ENCODE assay signal across 20 mouse cellular contexts in the genomic region with DNA sequence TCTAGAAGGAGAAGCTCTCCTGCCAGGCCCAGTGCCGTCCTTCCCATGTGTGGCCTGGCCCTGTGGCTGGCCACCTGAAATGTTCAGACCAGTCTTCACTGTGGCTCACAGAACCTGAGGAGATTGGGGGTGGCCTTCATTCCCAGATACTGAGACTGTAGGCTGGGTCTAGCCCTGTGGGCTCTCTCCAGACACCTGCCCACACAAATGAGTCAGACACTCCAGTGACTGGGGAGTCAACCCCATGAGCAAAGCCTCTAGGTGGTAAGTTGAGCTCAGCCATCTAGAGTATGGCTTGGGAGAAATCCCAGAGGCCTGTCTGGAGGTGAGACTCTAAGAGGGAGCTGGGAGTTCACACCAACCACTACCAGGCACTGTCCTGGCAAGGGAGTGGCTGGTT. TPM values are rescaled to one million over a fixed set of nuclear protein-coding genes. Genes with fewer than 3 reads are reported as not detected.
DNase-seq lines count a peak whose midpoint lies in the region; TF ChIP-seq lines count a peak whose summit lies in the region.
"Had no signal": no experiment of that assay in that cellular context is flagged by ENCODE, and none has a peak within 500 bp of the region (broad histone marks: within the 10 kb centered on the region; RNA-seq: fewer than 3 reads in every experiment).

No protein-coding gene starts in this region.

- intact Hi-C loops in left cerebral cortex, adult 2 months (cut with DNase I), result no loop called here
- intact Hi-C loops in left cerebral cortex, postnatal 14 days (cut with DNase I), result loop anchor here (5.0 kb wide), 1 partner anchor 85 kb away; no protein-coding TSS in a partner anchor

- 0 out of 2 replicates have a peak overlapping the region, but pooled peaks have one; percentile 3 for H3K27ac ChIP-seq in heart, embryonic 10.5 days
- peak overlapping the region; percentile 80 for H3K27ac ChIP-seq in left cerebral cortex, adult 2 months
- H3K27ac ChIP-seq: embryonic facial prominence, embryonic 13.5 days; embryonic facial prominence, embryonic 15.5 days; forebrain, embryonic 10.5 days; forebrain, embryonic 12.5 days had no signal

- H3K27me3 ChIP-seq in heart, embryonic 10.5 days (ENCODE audit: insufficient read depth, poor library complexity, severe bottlenecking), result no peaks in the 10 kb centered on the region
- H3K27me3 ChIP-seq: embryonic facial prominence, embryonic 13.5 days; embryonic facial prominence, embryonic 15.5 days; forebrain, embryonic 12.5 days had no signal

- no peaks in the 10 kb centered on the region for H3K36me3 ChIP-seq in heart, embryonic 10.5 days
- H3K36me3 ChIP-seq: embryonic facial prominence, embryonic 13.5 days; embryonic facial prominence, embryonic 15.5 days; forebrain, embryonic 10.5 days; forebrain, embryonic 12.5 days had no signal

- no peaks in the 10 kb centered on the region for H3K9me3 ChIP-seq in heart, embryonic 10.5 days
- H3K9me3 ChIP-seq: embryonic facial prominence, embryonic 13.5 days; embryonic facial prominence, embryonic 15.5 days; forebrain, embryonic 10.5 days; forebrain, embryonic 12.5 days had no signal

- peaks cover 36% of the 10 kb centered on the region for H3K4me1 ChIP-seq in heart, embryonic 10.5 days

- H3K4me3 ChIP-seq in heart, embryonic 10.5 days, result no peak overlapping the region
- no peak overlapping the region for H3K4me3 ChIP-seq in left cerebral cortex, adult 2 months
- H3K4me3 ChIP-seq: embryonic facial prominence, embryonic 13.5 days; embryonic facial prominence, embryonic 15.5 days; erythroblast, embryonic 14.5 days; forebrain, embryonic 10.5 days; forebrain, embryonic 12.5 days had no signal

- no peak for TF ChIP-seq CTCF in left cerebral cortex, adult 2 months (IDR thresholded peaks at IDR 0.05)

- DNase-seq in heart, embryonic 10.5 days (ENCODE audit: low spot score), result no peak
- no peak for DNase-seq in heart, adult 11 months
- DNase-seq in left cerebral cortex, adult 2 months (ENCODE audit: extremely low spot score in 1 of 2, low spot score in 2 of 2), result no peak
- no peak for DNase-seq in left cerebral cortex, postnatal 14 days (ENCODE audit: low spot score in 2 of 2)
- DNase-seq in brain, adult 2 months (ENCODE audit: low read depth, low spot score), result peak; percentile 81
- DNase-seq in embryo, embryonic 10 days (ENCODE audit: low spot score), result no peak
- DNase-seq: adrenal gland, adult 2 months; adrenal gland, postnatal 10 days; adrenal gland, postnatal 25 days; cerebellum, adult 2 months; cerebellum, adult 9-10 months; cerebellum, postnatal 25 days; embryo, embryonic 11 days had no signal

- 80% methylated on average over 1 of the region's 1 CpGs for WGBS in heart, embryonic 10.5 days

RNA-seq across cellular contexts. Expression of a gene that starts 53.6 kb away (rescaled TPM):
- polyA plus RNA-seq in heart, embryonic 10.5 days (2016; fragmentation: Nextera tagmentation; extraction: Ambion mirVana), result 0.03 TPM in 1 of 2 replicates, not detected in the other
- 100 to 1,000 TPM; 448 to 462 TPM for total RNA-seq in left cerebral cortex, adult 2 months (2021)
- total RNA-seq in left cerebral cortex, postnatal 14 days (2021), result 100 to 1,000 TPM; 455 to 479 TPM
- total RNA-seq: MEL had no signal
- polyA plus RNA-seq: C2C12; erythroblast, embryonic 14.5 days had no signal
